Mouse (Mus musculus): ENCODE measurements at regions not wholly inside any gene's neighbourhood (a gene's known extent, or its start where the extent isn't known, plus 50 kb on each side); places are given as distances from the start of the nearest gene placed in this dataset.
A peak's percentile ranks its signal among the peaks of the same experiment; 100 is the strongest.

DNA sequence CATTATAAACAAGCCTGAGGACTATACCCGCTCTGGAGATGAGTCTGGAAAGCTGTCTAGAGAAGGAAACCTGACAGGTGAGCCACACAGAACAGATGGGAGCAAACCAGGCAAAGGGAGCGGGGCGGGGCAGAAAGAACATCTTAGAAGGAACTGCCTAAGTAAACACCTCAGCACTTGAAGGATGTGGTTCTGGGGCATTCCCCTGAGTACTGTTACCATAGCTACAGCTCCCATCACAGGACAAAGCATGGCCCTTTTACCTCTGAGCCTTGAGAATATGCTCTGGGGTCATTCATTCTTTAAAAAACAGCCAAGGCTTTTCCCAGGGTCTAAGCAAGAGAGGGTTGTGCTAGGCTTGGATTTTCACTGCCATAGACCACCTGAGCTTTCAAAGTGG is 127.6 kb downstream of the Rpap3 start:
- DNase-seq (ENCODE audit: low spot score in 2 of 2), result no peak

DNA sequence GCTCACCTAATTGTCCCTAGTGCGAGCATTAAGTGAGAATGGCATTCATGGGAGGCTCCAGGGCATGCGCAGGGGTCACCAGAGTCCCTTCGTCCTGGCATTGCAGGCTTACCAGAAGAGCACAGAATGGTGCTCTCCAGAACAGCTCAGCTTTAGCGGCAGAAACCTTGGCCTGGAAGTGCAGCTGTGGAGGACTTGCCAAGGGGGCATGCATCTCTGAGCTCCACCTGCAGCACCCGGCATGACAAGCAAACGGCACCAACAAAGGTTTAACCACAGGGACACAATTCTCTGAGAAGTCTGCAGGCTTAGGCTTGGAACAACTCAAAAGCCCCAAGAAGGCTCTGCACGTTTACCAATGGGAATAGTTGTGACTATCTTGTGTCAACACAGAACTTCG is 128.4 kb downstream of the Rpap3 start:
- no peak for DNase-seq (ENCODE audit: low spot score in 2 of 2)

DNA sequence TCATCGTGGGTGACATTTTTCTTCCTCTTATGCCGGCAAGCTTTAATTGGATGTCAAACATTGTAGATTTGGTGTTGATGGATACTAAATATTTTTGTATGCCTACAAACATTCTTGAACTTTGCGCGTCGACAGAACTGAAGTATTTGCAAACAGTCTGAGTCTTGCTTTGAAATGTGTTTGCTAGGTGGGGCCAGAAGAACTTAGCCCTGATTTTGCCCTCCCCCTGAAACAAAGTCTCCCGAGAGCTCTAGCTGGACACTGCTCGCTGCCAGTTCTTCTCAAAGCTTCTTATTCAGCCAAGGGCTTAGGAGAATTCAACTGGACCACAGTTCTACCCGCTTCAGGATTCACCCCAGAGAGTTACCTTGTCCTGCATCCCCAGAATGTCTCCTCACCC is 133.0 kb downstream of the Rpap3 start:
- DNase-seq (ENCODE audit: low spot score in 2 of 2), result no peak

DNA sequence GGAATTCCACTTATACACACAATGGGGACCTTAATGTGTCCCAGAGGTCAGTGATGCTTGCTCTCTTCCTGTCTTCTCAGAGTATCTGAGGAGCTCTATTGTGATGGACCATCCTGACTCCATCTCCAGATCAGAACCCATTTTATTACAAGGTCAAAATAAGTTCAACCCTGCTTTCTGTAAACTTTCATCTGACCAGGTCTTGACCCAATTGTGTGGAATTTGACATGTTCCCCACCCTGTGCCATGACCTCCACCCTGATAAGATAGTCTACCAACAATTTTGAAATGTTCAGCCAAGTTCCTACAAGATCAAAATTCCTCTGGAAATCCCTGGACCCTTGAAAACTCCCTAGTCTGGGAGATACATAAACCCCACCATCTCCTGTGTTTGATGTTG is 133.7 kb downstream of the Rpap3 start:
- DNase-seq (ENCODE audit: low spot score in 2 of 2), result no peak

DNA sequence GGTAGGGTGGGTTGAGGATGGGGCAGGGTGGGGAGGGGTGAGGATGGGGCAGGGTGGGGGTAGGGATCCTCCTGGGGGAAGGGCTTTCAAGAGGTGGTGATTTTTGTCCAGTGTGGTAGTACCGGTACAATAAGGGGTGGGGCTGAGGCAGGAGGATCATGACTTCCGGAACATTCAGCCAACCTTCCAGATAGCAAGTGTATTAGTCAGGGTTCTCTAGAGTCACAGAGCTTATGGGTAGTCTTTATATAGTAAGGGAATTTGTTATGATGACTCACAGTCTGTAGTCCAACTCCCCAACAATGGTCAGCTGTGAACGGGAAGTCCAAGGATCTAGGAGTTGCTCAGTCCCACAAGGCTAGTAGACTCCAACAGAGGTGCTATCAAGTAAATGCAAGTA is 145.5 kb downstream of the Rpap3 start:
- DNase-seq (ENCODE audit: low spot score in 2 of 2), result no peak

DNA sequence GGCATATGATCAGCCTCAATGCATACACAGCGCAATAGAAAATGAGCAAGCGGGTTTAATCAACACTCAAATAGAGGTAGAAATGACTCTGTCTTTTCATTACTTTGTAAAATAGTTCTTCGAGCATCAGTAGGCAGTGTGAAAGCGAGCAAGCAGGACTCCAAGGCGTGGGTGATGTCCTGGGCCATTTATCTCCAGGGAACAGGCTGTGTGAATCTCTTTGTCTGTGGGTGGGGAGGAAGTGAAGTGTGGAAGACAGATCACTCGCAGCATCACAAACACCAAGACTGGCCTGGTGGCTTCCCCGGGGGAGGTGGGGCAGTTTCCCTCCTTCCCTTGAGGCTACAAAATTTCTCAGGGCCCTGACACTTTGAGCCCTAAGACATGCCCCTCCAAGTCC is 146.9 kb downstream of the Rpap3 start:
- no peak for DNase-seq (ENCODE audit: low spot score in 2 of 2)

DNA sequence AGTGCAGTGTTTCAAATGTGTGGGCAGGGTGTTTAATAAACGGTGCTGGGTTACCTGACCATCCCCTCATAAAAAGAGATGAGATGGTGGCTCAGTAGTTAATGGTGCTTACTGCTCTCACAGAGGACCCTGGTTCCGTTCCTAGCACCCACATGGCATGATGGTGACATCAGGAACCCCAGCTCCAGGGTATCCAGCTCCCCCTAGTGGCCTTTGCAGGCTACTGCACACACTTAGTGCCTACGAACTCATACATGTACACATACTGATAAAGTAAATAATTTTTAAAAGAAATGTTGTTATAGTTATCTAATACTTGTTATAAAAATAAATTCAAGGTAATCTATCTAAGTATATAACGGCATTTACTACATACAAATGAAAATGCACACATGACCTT is 157.3 kb downstream of the Rpap3 start:
- no peak for DNase-seq (ENCODE audit: low spot score in 2 of 2)

DNA sequence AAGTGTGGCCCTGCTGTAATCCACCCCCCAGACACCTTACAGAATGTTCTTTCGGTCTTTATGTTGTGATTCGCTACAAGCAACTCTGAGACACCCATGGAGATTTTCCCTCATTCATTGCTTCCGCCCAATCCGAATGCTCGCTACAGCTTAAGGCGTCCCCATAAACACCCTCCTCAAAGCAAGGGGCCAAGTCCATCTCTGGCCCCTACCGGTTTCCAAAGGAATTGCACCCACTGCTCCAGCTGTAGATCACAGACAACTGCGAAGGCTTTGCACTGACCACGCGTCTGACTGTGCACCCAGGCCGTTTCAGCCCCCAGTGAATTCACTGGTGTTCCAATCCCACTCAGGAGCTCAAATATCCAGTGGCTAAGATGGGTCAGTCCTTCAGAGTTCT is 160.6 kb downstream of the Rpap3 start:
- no peak for DNase-seq (ENCODE audit: low spot score in 2 of 2)

DNA sequence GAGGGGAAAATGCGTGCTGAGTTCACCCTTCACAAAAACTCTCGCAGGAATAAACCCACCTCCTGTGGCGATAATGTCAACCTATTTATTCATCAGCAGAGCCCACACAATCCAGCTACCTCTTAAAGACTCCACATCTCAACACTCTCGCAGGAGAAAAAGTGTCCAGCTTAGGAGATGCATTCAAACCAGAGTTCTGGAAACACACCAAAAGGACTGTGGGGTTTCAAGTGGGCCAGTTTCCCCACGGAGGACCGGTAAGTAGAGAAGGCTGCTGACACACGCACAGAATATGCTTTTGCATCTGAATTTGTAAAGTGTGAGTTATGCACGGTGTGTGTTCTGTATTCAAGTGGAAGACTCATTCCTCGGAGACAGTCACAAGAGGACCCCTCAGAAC is 164.0 kb downstream of the Rpap3 start:
- DNase-seq (ENCODE audit: low spot score in 2 of 2), result no peak

DNA sequence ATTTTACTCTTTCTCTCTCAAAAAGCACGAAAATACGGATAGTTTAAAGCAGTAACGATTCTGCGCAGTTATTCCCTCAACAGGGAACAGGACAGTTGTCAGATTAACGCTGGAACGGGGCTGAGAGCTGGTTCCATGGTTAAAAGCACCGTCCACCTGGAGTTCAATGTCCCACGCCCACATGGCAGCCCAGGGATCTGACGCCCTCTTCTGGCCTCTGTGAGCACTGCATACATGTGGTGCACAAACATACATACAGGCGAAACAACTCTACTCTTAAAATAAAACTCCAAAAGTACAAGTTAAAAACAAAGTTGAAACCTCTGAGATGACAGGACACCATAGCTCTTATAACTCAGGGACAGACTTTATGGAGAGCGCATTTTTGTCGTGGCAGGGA is 169.5 kb downstream of the Rpap3 start:
- no peak for DNase-seq (ENCODE audit: low spot score in 2 of 2)

DNA sequence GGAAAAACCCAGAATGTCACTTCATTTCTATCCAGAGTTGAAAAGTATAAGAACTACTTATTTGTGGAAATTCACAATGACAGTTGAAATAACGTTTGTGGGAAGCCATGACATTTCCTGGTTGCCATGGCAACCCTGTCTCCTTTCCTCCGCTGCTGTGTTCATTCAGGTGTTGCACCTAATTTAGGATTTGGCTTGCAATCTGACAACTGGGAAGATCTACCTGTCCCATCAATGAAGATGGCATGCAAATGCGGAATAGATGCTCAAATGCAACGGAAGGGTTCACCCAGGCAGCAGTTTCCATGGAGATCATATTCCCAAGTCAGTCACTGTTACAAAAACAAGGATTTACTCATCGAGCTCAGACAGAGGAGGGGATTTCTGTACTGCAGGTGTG is 170.7 kb downstream of the Rpap3 start:
- peak; percentile 16 to 47 for DNase-seq (ENCODE audit: low spot score in 2 of 2)

DNA sequence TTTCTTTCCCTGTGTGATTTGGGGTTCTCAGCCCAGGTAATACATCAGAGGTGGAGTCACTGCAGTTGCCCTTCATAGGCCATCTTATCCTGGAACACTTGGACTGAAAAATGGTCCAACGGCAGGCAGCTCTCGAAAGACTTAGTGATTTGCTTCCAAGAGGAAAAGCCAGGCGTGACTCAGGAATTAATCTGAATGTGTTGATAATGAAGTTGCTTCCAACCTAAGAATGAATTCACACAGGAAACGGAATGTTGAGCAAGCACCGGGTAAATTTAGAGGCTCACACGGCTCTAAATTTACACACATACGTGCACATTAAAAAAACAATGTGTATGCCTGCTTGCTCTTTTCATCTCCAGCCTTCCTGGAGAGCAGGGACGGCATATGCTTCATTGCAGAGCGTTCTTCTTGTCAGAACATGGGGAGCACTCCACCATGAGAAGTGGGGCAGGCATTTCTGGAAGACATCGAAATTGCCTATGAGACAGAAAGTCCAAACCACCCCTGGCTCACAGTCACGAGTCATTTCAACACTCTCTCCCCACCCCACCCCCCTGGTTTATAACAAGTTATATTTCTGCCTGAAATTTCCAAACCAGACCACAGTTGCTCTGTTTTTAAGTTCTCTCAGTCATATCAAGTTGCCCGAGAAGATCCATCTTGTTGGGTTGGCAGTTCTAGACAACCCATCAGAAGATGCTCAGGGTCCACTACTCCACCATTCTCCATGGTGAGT is 171.9 kb downstream of the Rpap3 start:
- peak in 1 of 2 experiments; percentile 3 for DNase-seq (ENCODE audit: low spot score in 2 of 2)

DNA sequence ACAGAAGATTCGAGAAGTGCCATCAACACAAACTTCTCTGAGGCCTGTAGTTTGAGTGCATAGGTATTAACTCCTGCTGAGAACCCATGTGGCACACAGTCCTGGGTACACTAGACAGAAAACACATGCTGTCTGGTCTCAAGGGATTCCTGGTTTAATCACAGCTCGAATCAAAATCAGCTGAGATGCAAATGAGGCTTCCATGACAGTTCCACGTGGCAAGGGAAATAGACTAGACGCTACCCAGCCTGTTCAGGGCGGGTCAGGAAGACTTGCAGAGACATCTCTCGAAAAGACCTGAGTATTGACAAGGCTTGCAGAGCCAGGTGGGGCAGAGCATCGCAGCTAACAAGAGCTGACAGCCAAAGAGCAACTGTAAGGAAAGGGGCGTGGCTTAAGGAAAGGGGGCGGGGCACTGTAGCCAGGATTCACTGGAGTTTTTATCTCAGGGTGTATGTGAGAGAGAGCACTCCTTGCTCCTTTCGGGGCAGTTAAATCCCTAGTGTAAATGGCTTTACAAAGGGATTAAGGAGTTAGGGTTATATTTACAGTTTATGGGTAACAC is 173.2 kb downstream of the Rpap3 start:
- no peak for DNase-seq (ENCODE audit: low spot score in 2 of 2)

DNA sequence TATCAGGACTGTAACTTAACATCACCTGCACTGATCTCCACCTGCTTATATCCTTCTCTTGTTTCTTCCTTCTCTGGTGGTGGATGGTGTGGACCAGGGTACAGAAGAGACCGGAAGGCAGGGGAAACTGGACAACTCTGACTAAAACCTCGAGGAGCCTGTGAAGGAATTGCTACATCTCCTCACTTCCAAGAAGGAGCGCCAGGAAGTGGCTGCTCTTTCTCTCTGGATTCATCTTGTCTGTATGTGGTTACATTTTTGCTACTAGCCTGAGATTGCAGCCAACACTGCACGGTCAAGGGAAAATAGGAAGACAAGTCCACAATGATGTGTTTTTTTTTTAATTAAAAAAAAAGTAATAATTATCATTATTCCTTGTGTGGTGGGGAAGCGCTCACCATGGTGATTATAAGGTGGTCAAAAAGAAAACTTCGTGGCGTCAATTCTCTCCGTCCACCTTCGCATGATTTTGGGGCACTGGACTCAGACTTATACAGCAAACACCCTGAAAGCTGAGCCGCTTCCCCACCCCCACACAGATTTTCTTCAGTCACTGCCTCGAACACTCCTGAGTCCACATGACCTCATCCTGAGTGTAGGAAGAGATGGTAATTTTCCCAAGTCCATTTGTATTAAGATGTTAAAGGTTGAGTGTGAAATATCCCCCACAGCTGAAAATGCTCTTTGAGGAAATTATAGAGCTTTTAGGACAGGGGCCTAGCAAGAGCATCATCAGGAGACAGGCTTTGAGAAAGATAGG is 177.2 kb downstream of the Rpap3 start:
- no peak for DNase-seq (ENCODE audit: low spot score in 2 of 2)

DNA sequence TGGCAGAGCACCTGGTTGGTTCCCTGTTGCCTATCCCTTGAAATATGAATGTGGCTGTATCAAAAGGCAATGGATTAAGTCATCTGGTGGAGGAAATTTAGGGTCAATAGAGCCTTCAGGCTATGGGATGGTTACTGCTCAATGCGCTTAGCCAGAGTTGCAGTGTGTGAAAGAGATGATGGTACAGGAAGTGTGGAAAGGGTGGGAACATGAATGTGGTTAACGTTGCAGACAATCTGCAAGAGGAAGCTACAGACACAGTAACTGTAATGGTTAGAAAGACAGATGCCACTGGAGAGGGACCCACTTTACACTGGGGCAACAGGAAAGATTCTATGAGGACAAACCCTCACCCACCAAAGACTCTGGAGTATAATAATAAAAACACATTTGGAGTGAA is 185.2 kb downstream of the Rpap3 start:
- DNase-seq (ENCODE audit: low spot score in 2 of 2), result no peak

DNA sequence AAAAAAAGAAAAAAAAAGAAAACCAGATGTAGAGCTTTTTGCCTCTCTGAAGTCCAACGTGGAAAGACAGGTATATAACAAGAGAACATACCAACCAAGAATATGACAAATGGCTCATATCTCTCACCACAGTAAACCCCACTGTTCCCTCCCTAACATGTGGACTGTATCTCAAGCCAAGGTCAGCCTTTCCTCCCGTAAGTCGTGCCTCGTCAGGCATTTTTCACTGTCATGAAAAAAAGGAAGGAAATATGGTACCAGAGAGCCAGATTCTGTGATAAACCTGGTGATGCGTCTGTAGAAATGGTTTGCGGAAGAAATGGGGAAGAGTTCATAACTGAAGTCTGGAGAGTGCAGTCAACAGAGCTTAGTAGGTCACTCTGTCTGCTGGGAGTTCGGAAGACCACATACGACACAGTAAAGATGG is 185.7 kb downstream of the Rpap3 start:
- no peak for DNase-seq (ENCODE audit: low spot score in 2 of 2)

DNA sequence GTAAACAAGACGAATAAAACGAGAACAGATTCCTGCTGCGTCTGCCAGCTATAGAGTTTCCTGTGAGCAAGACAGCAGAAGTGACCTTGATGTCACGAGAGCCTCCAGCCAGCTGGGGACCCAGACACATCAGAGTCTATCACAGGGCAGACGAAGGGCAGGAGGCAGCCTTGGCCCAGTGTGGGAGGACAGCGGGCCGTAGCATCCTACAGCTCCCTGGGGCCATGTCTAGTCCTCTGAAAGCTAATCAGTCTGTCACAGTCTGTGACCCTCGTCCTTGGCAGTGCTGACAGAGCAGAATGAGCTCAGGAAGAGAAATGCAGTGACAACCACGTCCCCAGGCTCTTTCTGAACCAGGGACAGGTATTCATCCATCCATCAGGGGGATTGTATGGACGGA is 187.7 kb downstream of the Rpap3 start:
- DNase-seq (ENCODE audit: low spot score in 2 of 2), result no peak

DNA sequence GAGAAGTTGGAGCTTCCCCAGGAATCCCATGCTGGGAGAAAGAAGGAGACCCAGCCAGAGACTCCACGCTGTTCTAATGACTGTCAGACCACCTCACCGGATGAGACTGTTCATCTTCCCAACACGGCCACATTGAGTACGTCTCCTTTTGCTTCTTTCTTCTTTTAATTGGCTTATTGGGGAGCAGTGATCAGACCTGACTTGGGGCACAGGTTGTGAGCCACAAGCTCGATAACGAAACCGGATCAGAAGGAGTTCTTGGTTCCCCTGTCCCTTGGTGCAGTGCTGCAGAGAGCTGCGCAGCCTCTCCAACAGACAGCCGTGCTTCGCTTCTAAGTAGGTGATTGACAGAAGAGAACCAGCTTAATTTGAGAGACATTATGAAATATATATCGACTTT is 188.4 kb downstream of the Rpap3 start:
- no peak for DNase-seq (ENCODE audit: low spot score in 2 of 2)

DNA sequence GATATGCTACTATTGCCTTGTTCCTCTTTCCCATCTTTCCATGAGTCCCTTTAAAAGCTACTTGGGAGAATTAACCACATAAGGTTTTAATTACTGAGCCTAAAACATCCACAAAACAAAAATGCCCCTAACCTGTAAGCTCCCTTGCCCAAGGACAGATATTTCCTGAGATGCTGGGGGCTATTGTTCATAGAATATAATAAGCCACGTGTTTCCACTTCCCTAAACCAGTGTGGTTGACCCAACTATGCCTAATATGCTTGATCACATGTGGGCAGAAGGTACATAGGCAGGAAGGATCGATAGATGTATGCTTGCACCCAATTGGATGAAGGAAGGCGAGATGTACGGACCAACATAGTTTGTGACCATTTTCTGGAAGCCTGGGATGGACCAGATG is 189.9 kb downstream of the Rpap3 start:
- DNase-seq (ENCODE audit: low spot score in 2 of 2), result no peak

DNA sequence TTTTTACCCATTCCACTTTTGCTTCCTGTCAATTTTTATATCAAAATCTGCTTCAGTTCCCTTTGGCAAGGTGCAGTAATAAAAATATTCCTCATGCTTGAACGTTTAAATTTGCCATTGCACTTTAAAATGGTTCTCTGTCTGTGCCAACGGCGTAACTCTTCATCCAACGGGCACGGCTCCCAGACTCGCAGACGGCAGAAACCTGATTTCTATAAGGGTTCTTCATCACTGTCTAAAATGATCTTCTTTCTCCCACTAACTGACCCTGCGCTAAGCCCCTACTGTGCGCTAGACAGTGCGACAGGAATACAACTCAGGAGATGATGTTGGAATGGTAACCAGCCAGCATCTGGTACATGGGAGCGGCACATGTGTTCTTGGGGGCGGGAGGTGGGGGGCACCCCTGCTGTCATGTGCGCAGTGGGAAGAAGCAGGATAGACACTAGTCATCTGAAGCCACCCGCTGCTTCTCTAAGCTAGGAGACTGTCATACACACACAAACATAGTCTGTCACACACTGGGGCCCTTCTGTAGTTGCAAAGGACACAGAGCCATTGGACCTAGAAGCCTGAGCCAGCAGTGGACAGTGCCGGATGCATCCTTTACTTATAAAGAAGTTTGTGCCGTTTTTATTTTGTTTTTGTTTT is 197.8 kb downstream of the Rpap3 start:
- DNase-seq (ENCODE audit: low spot score in 2 of 2), result peak; percentile 56 to 71

DNA sequence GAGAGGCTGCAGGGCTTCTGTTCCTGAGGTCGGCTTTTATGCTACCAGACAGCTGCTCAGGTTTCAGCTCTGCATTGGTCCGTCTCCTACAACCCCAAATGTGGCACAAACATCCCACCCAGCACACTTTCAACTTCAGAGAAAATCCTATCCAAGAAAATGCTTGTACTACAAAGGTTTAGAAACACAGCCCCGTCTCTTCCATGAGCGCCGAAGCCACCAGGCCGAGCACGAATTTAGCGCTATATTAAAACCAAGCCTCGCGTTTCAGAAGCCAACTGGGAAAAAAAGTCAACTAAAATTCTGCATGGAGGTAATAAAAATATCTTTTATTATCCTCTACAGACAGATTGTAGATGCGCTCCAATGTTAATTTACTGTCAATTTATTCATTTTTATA is 198.4 kb downstream of the Rpap3 start:
- peak; percentile 9 to 25 for DNase-seq (ENCODE audit: low spot score in 2 of 2)

DNA sequence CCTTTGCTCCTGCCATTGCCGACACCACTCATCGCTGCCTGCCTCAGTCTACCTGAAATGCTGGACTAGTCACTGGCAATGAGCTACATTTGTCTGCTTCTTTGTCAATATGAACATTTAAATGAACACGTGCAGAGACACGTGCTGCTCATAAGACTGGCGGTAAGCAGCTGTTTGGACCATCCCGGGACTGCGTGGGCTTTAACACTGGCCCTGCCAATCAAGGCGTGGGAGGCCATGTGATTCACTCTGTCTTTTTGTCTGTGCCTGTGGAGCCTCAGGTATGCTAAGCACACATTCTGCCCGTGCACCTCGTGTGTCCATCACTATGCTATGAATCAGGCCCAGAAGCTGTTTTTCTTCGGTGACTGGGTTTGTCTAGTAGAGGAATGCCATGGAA is 199.9 kb downstream of the Rpap3 start:
- DNase-seq (ENCODE audit: low spot score in 2 of 2), result peak; percentile 10 to 20
